Mouse (Mus musculus) heart, embryonic 14.5 days (tissue): ENCODE measurements around the gene Jph3. TPM values are rescaled to one million over a fixed set of nuclear protein-coding genes. Genes with fewer than 3 reads are reported as not detected.

Experiments
- ATAC-seq: fragments of 200-750 bp; cut with Nextera tagmentation; 2 replicates; pipeline ENCODE4 v1.8.0; 2017; ENCODE audit warnings: low read depth, moderate TSS enrichment; ENCODE audit not compliant: insufficient number of reproducible peaks, insufficient read depth, low FRiP score
- H3K27ac ChIP-seq, 2 experiments: fragments of 200-500 bp in 1 of 2; fragments of 300-500 bp in 1 of 2; sonication (generic) in 1 of 2; replicated peaks in 1 of 2; 2 replicates each; pipeline ENCODE4 v1.5.1; 2012 to 2014; ENCODE audit warnings: low read depth in 2 of 2, low read length in 2 of 2, control low read depth in 1 of 2, mild to moderate bottlenecking in 1 of 2, mixed read lengths in 1 of 2; ENCODE audit not compliant: control insufficient read depth in 1 of 2, insufficient read depth in 1 of 2
- H3K27me3 ChIP-seq: fragments of 300-500 bp; sonication (generic); 2 replicates; pipeline ENCODE4 v1.6.1; 2014; ENCODE audit warnings: mild to moderate bottlenecking, low read length, control low read depth; ENCODE audit not compliant: control insufficient read depth, insufficient read depth
- H3K36me3 ChIP-seq: fragments of 300-500 bp; sonication (generic); 2 replicates; pipeline ENCODE4 v1.6.1; 2014; ENCODE audit warnings: mild to moderate bottlenecking, control low read depth, low read length, mixed read lengths; ENCODE audit not compliant: control insufficient read depth, insufficient read depth
- H3K4me1 ChIP-seq, 2 experiments: fragments of 200-500 bp in 1 of 2; fragments of 300-500 bp in 1 of 2; sonication (generic) in 1 of 2; 2 replicates each; pipeline ENCODE4 v1.6.1; 2012 to 2014; ENCODE audit warnings: low read length in 2 of 2, control low read depth in 1 of 2, mixed read lengths in 1 of 2; ENCODE audit not compliant: control insufficient read depth in 2 of 2, insufficient read depth in 2 of 2
- H3K4me2 ChIP-seq: fragments of 300-500 bp; sonication (generic); 2 replicates; pipeline ENCODE4 v1.6.1; 2014; ENCODE audit warnings: mild to moderate bottlenecking, low read length
- H3K4me3 ChIP-seq, 2 experiments: fragments of 200-500 bp in 1 of 2; fragments of 300-500 bp in 1 of 2; sonication (generic) in 1 of 2; 2 replicates each; pipeline ENCODE4 v1.5.1; 2012 to 2014; ENCODE audit warnings: low read length in 2 of 2, mild to moderate bottlenecking in 2 of 2, control low read depth in 1 of 2, low read depth in 1 of 2, moderate library complexity in 1 of 2; ENCODE audit not compliant: control insufficient read depth in 1 of 2, insufficient read depth in 1 of 2
- H3K9ac ChIP-seq: fragments of 300-500 bp; sonication (generic); 2 replicates; pipeline ENCODE4 v1.6.1; 2014; ENCODE audit warnings: mild to moderate bottlenecking, low read length
- H3K9me3 ChIP-seq: fragments of 300-500 bp; sonication (generic); 2 replicates; pipeline ENCODE4 v1.6.1; 2016; ENCODE audit warnings: low read length, control low read depth; ENCODE audit not compliant: control insufficient read depth
- WGBS: fragments of 180-500 bp; shearing (Covaris S2); extraction: QIAGEN DNeasy Blood & Tissue Kit; methylation state at CpG from one replicate; pipeline ENCODE4 v1.1.7; 2014; 5-methylcytosine and 5-hydroxymethylcytosine counted together
- polyA plus RNA-seq: library from polyadenylated mRNA; unstranded; fragments of >200 nt; fragmentation: Nextera tagmentation; extraction: Ambion mirVana; gene quantifications from 2 replicates; pipeline ENCODE4 v1.2.1, GENCODE M21; 2014

Gene Jph3
- polyA plus RNA-seq, 1 experiment from 2014 or later = 0.18 TPM

GRCm38 (mm10) chr8:121730170-121730569, 747 bp downstream of the Jph3 start:
- WGBS = 0% methylated on average over 38 of the region's 60 CpGs
- Histone ChIP-seq H3K27ac (no peak overlapping the region), H3K27me3 (peaks cover 64% of the 10 kb centered on the region), H3K9ac (no peak overlapping the region; the same call in 1 of the 2 replicates), H3K4me2 (peak overlapping the region; percentile 81), H3K4me1 (peaks cover 0 to 6% of the 10 kb centered on the region in 2 experiments; a peak in 1 of 4 replicates), H3K36me3 (no peaks in the 10 kb centered on the region), H3K4me3 (peak overlapping the region; percentile 43 to 45), H3K9me3 (0 out of 2 replicates have a peak, but pooled peaks cover 3% of the 10 kb centered on the region)
- no peak for ATAC-seq

- Histone ChIP-seq H3K9me3 (0 out of 2 replicates have a peak, but pooled peaks cover 3% of the 10 kb centered on the region), H3K27ac (no peak overlapping the region), H3K4me2 (peak overlapping the region; percentile 81), H3K36me3 (no peaks in the 10 kb centered on the region), H3K27me3 (peaks cover 64% of the 10 kb centered on the region), H3K4me3 (peak overlapping the region; percentile 31 to 43), H3K9ac (no peak overlapping the region), H3K4me1 (peaks cover 0 to 6% of the 10 kb centered on the region in 2 experiments; a peak in 1 of 4 replicates)
- no peak for ATAC-seq
- 1% methylated on average over 37 of the region's 37 CpGs for WGBS
Observed at GRCm38 (mm10) chr8:121730646-121731045, 1.2 kb downstream of the Jph3 start.

GRCm38 (mm10) chr8:121731060-121731459, 1.6 kb downstream of the Jph3 start:
- Histone ChIP-seq H3K9ac (no peak overlapping the region), H3K27ac (no peak overlapping the region), H3K4me2 (peak overlapping the region; percentile 81), H3K9me3 (0 out of 2 replicates have a peak, but pooled peaks cover 3% of the 10 kb centered on the region), H3K27me3 (peaks cover 64% of the 10 kb centered on the region), H3K4me3 (peak overlapping the region in 1 of 2 experiments; percentile 43; a peak in 2 of 4 replicates), H3K36me3 (no peaks in the 10 kb centered on the region), H3K4me1 (peaks cover 0 to 6% of the 10 kb centered on the region in 2 experiments; a peak in 1 of 4 replicates)
- no peak for ATAC-seq
- WGBS = 8% methylated on average over 9 of the region's 11 CpGs

GRCm38 (mm10) chr8:121731471-121732333, 2.3 kb downstream of the Jph3 start:
- Histone ChIP-seq H3K36me3 (no peaks in the 10 kb centered on the region), H3K4me1 (peaks cover 0 to 6% of the 10 kb centered on the region in 2 experiments; a peak in 1 of 4 replicates), H3K4me2 (no peak overlapping the region), H3K9me3 (0 out of 2 replicates have a peak, but pooled peaks cover 3% of the 10 kb centered on the region), H3K27ac (no peak overlapping the region), H3K4me3 (no peak overlapping the region), H3K9ac (no peak overlapping the region), H3K27me3 (peaks cover 64% of the 10 kb centered on the region)
- 13% methylated on average over 26 of the region's 26 CpGs for WGBS
- no peak for ATAC-seq

GRCm38 (mm10) chr8:121732334-121732665, 2.9 kb downstream of the Jph3 start:
- H3K27ac ChIP-seq = no peak overlapping the region
- WGBS = 53% methylated on average over 4 of the region's 4 CpGs
- no peaks in the 10 kb centered on the region for H3K36me3 ChIP-seq
- peaks cover 64% of the 10 kb centered on the region for H3K27me3 ChIP-seq
- ATAC-seq = no peak
- H3K4me2 ChIP-seq = no peak overlapping the region
- H3K9me3 ChIP-seq = 0 out of 2 replicates have a peak, but pooled peaks cover 2% of the 10 kb centered on the region
- no peak overlapping the region for H3K4me3 ChIP-seq
- no peak overlapping the region for H3K9ac ChIP-seq
- peaks cover 0 to 6% of the 10 kb centered on the region in 2 experiments; a peak in 1 of 4 replicates for H3K4me1 ChIP-seq

- WGBS = 83% methylated on average over 16 of the region's 16 CpGs
- no peak overlapping the region for H3K4me3 ChIP-seq
- no peak overlapping the region for H3K9ac ChIP-seq
- peaks cover 48% of the 10 kb centered on the region for H3K27me3 ChIP-seq
- H3K27ac ChIP-seq = no peak overlapping the region
- H3K4me1 ChIP-seq = peaks cover 0 to 6% of the 10 kb centered on the region in 2 experiments; a peak in 1 of 4 replicates
- H3K36me3 ChIP-seq = no peaks in the 10 kb centered on the region
- H3K9me3 ChIP-seq = no peaks in the 10 kb centered on the region
- ATAC-seq = no peak
- no peak overlapping the region for H3K4me2 ChIP-seq
Observed at GRCm38 (mm10) chr8:121734262-121734661, 4.8 kb downstream of the Jph3 start.

- H3K4me1 ChIP-seq = no peaks in the 10 kb centered on the region
- H3K9ac ChIP-seq = no peak overlapping the region
- no peak overlapping the region for H3K4me3 ChIP-seq
- H3K27me3 ChIP-seq = peaks cover 28% of the 10 kb centered on the region
- no peak for ATAC-seq
- H3K9me3 ChIP-seq = no peaks in the 10 kb centered on the region
- no peak overlapping the region for H3K27ac ChIP-seq
- no peaks in the 10 kb centered on the region for H3K36me3 ChIP-seq
- WGBS = 10% methylated on average over 7 of the region's 7 CpGs
- no peak overlapping the region for H3K4me2 ChIP-seq
Observed at GRCm38 (mm10) chr8:121736236-121736635, 6.8 kb downstream of the Jph3 start.
